In the genomic region with DNA sequence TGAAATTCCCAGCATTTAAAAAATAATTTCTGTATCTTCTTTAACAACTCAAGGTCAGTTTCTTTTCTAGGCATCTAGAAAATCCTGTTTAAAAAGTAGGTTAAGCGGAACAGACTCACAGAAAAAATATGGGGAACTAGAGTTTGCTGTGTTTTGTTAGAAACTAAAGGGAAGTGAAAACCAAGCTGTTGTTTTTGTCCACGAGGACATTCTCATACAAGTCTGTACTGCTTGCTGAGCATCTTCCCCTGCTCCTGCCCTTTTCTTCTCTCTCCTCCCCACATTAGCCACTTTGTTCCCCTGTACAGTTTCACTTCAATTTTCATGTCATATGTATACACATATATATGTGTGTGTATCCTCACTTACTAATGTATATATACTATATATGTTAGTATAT, we compare ENCODE assay signal across 23 mouse cellular contexts. TPM values are rescaled to one million over a fixed set of nuclear protein-coding genes. Genes with fewer than 3 reads are reported as not detected.
DNase-seq lines count a peak whose midpoint lies in the region; ATAC-seq and TF ChIP-seq lines count a peak whose summit lies in the region.
"Had no signal": no experiment of that assay in that cellular context is flagged by ENCODE, and none has a peak within 500 bp of the region (broad histone marks: within the 10 kb centered on the region; RNA-seq: fewer than 3 reads in every experiment).

No protein-coding gene starts in this region.

- no peak overlapping the region for H3K27ac ChIP-seq in liver, embryonic 16.5 days (ENCODE audit: low read length)
- H3K27ac ChIP-seq in liver, embryonic 11.5 days (ENCODE audit: low read depth, low read length): no peak overlapping the region
- no peak overlapping the region for H3K27ac ChIP-seq in MEL (ENCODE audit: control insufficient read depth, low read depth, low read length)
- H3K27ac ChIP-seq in macrophage: peak overlapping the region; percentile 99
- H3K27ac ChIP-seq in forebrain, embryonic 14.5 days (ENCODE audit: low read depth, low read length): no peak overlapping the region
- H3K27ac ChIP-seq: embryonic facial prominence, embryonic 15.5 days; forebrain, embryonic 10.5 days; heart, adult 2 months; limb, embryonic 15.5 days; lung, embryonic 15.5 days had no signal

- no peak overlapping the region for H3K4me3 ChIP-seq in liver, embryonic 16.5 days (ENCODE audit: low read depth, low read length)
- no peak overlapping the region for H3K4me3 ChIP-seq in liver, embryonic 11.5 days (ENCODE audit: low read depth, low read length)
- H3K4me3 ChIP-seq in MEL (ENCODE audit: control insufficient read depth in 1 of 2, insufficient read depth in 1 of 2, low read depth in 2 of 2, low read length in 2 of 2): no peak overlapping the region
- 0 out of 2 replicates have a peak overlapping the region, but pooled peaks have one; percentile 3 for H3K4me3 ChIP-seq in macrophage (ENCODE audit: inconsistent target)
- no peak overlapping the region for H3K4me3 ChIP-seq in forebrain, embryonic 14.5 days (ENCODE audit: low read depth, low read length)
- H3K4me3 ChIP-seq: embryonic facial prominence, embryonic 15.5 days; forebrain, embryonic 10.5 days; heart, adult 2 months; limb, embryonic 15.5 days; lung, embryonic 15.5 days had no signal

- no peak for TF ChIP-seq POLR2A in MEL (IDR thresholded peaks at IDR 0.05; ENCODE audit: control insufficient read depth in 1 of 2, insufficient read depth in 1 of 2, low read depth in 1 of 2, low read length in 2 of 2, poor library complexity in 1 of 2)

- TF ChIP-seq CTCF in MEL (IDR thresholded peaks at IDR 0.05 in 2 of 3, conservative IDR thresholded peaks at IDR 0.05 in 1 of 3; ENCODE audit: control insufficient read depth in 1 of 3, insufficient read depth in 1 of 3, low read depth in 2 of 3, low read length in 3 of 3, poor library complexity in 1 of 3, severe bottlenecking in 1 of 3): no peak

- 39% methylated on average over 2 of the region's 2 CpGs for WGBS in liver, embryonic 16.5 days (ENCODE audit: insufficient replicate concordance)
- 60% methylated on average over 2 of the region's 2 CpGs for WGBS in liver, embryonic 11.5 days
- WGBS in macrophage (ENCODE audit: missing documents): 0% methylated on average over 2 of the region's 2 CpGs
- 88% methylated on average over 2 of the region's 2 CpGs for WGBS in forebrain, embryonic 14.5 days

- no peak overlapping the region for H3K4me2 ChIP-seq in liver, embryonic 16.5 days (ENCODE audit: low read depth, low read length)
- no peak overlapping the region for H3K4me2 ChIP-seq in liver, embryonic 11.5 days
- H3K4me2 ChIP-seq in forebrain, embryonic 14.5 days (ENCODE audit: low read length): no peak overlapping the region
- H3K4me2 ChIP-seq: embryonic facial prominence, embryonic 15.5 days; limb, embryonic 15.5 days; lung, embryonic 15.5 days had no signal

- peak; percentile 39; the same call in 1 of the 2 replicates for ATAC-seq in liver, embryonic 16.5 days (ENCODE audit: low read depth)
- no peak for ATAC-seq in liver, embryonic 11.5 days (replicated peaks; ENCODE audit: low FRiP score)
- ATAC-seq in forebrain, embryonic 14.5 days: no peak
- ATAC-seq in CD4-positive, CD25-positive, alpha-beta regulatory T cell, adult 4 months: no peak

- no peaks in the 10 kb centered on the region for H3K4me1 ChIP-seq in liver, embryonic 16.5 days (ENCODE audit: control insufficient read depth, low read depth, low read length)
- no peaks in the 10 kb centered on the region for H3K4me1 ChIP-seq in liver, embryonic 11.5 days (replicated peaks; ENCODE audit: control insufficient read depth, insufficient read depth, low read length)
- H3K4me1 ChIP-seq in MEL (ENCODE audit: control insufficient read depth in 1 of 2, insufficient read depth in 2 of 2, low read length in 2 of 2): peaks cover 8 to 20% of the 10 kb centered on the region in 2 experiments
- H3K4me1 ChIP-seq in forebrain, embryonic 14.5 days (ENCODE audit: control insufficient read depth, insufficient read depth, low read length): no peaks in the 10 kb centered on the region
- H3K4me1 ChIP-seq: embryonic facial prominence, embryonic 15.5 days; forebrain, embryonic 10.5 days; limb, embryonic 15.5 days; lung, embryonic 15.5 days had no signal

- no peaks in the 10 kb centered on the region for H3K36me3 ChIP-seq in liver, embryonic 16.5 days (ENCODE audit: control insufficient read depth, insufficient read depth)
- H3K36me3 ChIP-seq in liver, embryonic 11.5 days (ENCODE audit: control insufficient read depth, insufficient read depth, low read length): no peaks in the 10 kb centered on the region
- H3K36me3 ChIP-seq in MEL (ENCODE audit: control insufficient read depth in 1 of 2, insufficient read depth in 2 of 2, low read length in 2 of 2) (peaks cover 0 to 8% of the 10 kb centered on the region in 2 experiments; a peak in 2 of 4 replicates), macrophage (ENCODE audit: inconsistent target) (no peaks in the 10 kb centered on the region)
- H3K36me3 ChIP-seq in forebrain, embryonic 14.5 days (ENCODE audit: control insufficient read depth, insufficient read depth, low read length): no peaks in the 10 kb centered on the region
- H3K36me3 ChIP-seq: embryonic facial prominence, embryonic 15.5 days; forebrain, embryonic 10.5 days; limb, embryonic 15.5 days; lung, embryonic 15.5 days had no signal

- H3K9me3 ChIP-seq in liver, embryonic 16.5 days (replicated peaks; ENCODE audit: control insufficient read depth, low read length): no peaks in the 10 kb centered on the region
- H3K9me3 ChIP-seq in liver, embryonic 11.5 days (ENCODE audit: control insufficient read depth, low read length): no peaks in the 10 kb centered on the region
- H3K9me3 ChIP-seq in MEL (replicated peaks; ENCODE audit: insufficient read depth, low read length): no peaks in the 10 kb centered on the region
- no peaks in the 10 kb centered on the region for H3K9me3 ChIP-seq in forebrain, embryonic 14.5 days (replicated peaks; ENCODE audit: control insufficient read depth, low read length)
- H3K9me3 ChIP-seq: embryonic facial prominence, embryonic 15.5 days; forebrain, embryonic 10.5 days; limb, embryonic 15.5 days; lung, embryonic 15.5 days had no signal

- DNase-seq in liver, embryonic 11.5 days (ENCODE audit: low spot score): no peak
- peak; percentile 41 to 56 for DNase-seq in B cell, adult 2 months
- peak; percentile 28 for DNase-seq in MEL (ENCODE audit: low read depth, low spot score)
- no peak for DNase-seq in forebrain, embryonic 14.5 days (ENCODE audit: low spot score)
- DNase-seq in cerebellum, postnatal 10 days: no peak
- DNase-seq: adrenal gland, adult 2 months; cerebellum, adult 11-12 months; cerebellum, postnatal 25 days; gastrocnemius, postnatal 10 days; heart, adult 2 months; kidney, adult 11 months; kidney, postnatal 10 days; right cerebral cortex, postnatal 4 days; thymus, adult 18-20 months had no signal

- TF ChIP-seq RAD21 in MEL (IDR thresholded peaks at IDR 0.05; ENCODE audit: low read depth, low read length): no peak

- no peak overlapping the region for H3K9ac ChIP-seq in liver, embryonic 16.5 days (ENCODE audit: low read depth, low read length)
- H3K9ac ChIP-seq in liver, embryonic 11.5 days (ENCODE audit: low read depth, low read length): no peak overlapping the region
- H3K9ac ChIP-seq in MEL (ENCODE audit: control insufficient read depth, low read depth, low read length, poor library complexity, severe bottlenecking): no peak overlapping the region
- H3K9ac ChIP-seq in forebrain, embryonic 14.5 days (ENCODE audit: low read length): no peak overlapping the region
- H3K9ac ChIP-seq: embryonic facial prominence, embryonic 15.5 days; limb, embryonic 15.5 days; lung, embryonic 15.5 days had no signal

- no peak for TF ChIP-seq EP300 in MEL (IDR thresholded peaks at IDR 0.05; ENCODE audit: low read depth in 1 of 2, low read length in 2 of 2)

- H3K79me2 ChIP-seq in MEL (ENCODE audit: control insufficient read depth, insufficient read depth, low read length, poor library complexity) (no peaks in the 10 kb centered on the region), macrophage (ENCODE audit: inconsistent target) (no peaks in the 10 kb centered on the region)

- no peaks in the 10 kb centered on the region for H3K27me3 ChIP-seq in liver, embryonic 16.5 days (ENCODE audit: control insufficient read depth, insufficient read depth, low read depth, low read length)
- no peaks in the 10 kb centered on the region for H3K27me3 ChIP-seq in liver, embryonic 11.5 days (replicated peaks; ENCODE audit: control insufficient read depth, insufficient read depth, low read length)
- H3K27me3 ChIP-seq in MEL (ENCODE audit: control insufficient read depth in 1 of 2, insufficient read depth in 2 of 2, low read length in 2 of 2): no peaks in the 10 kb centered on the region
- no peaks in the 10 kb centered on the region for H3K27me3 ChIP-seq in forebrain, embryonic 14.5 days (replicated peaks; ENCODE audit: control insufficient read depth, insufficient read depth, low read length)
- H3K27me3 ChIP-seq: embryonic facial prominence, embryonic 15.5 days; limb, embryonic 15.5 days; lung, embryonic 15.5 days had no signal

TF ChIP-seq in MEL, 35 proteins besides CTCF, POLR2A, EP300 and RAD21:
- TF ChIP-seq NELFE (IDR thresholded peaks at IDR 0.05; ENCODE audit: low read depth, low read length): no peak
TF ChIP-seq in MEL: peak in this region for 0.

RNA-seq across cellular contexts. Expression of a gene that starts 35.2 kb away (rescaled TPM):
- polyA plus RNA-seq in liver, embryonic 16.5 days (2015; fragmentation: Nextera tagmentation; extraction: Ambion mirVana): 0.15 and 0.22 TPM in 2 replicates
- 0.34 and 0.38 TPM in 2 replicates for polyA plus RNA-seq in liver, embryonic 11.5 days (2014; fragmentation: Nextera tagmentation; extraction: Ambion mirVana)
- total RNA-seq in MEL (2012; rRNA removed): not detected in 2 replicates
- polyA plus RNA-seq in MEL (2012; ENCODE audit: insufficient read depth in 1 of 2, insufficient read length in 2 of 2, low read depth in 1 of 2, low replicate concordance in 2 of 2, missing spikeins in 1 of 2) (not detected), macrophage (2018) (0.20 to 0.27 TPM (median 0.22 TPM) in 3 replicates)
- total RNA-seq in macrophage (2018; cell fraction: chromatin; rRNA removed): under 1 TPM in 10 of 26 experiments, not detected in 16; 0.16 to 0.73 (median 0.35) TPM
- total RNA-seq in macrophage (2018; cell fraction: cytosol; rRNA removed): under 1 TPM in 18 of 26 experiments, not detected in 8; 0.04 to 0.27 (median 0.14) TPM
- total RNA-seq in macrophage (2018; cell fraction: nucleus; rRNA removed): under 1 TPM in 4 of 26 experiments, not detected in 22; 0.24 to 0.37 (median 0.32) TPM
- polyA plus RNA-seq in forebrain, embryonic 14.5 days (2014; fragmentation: Nextera tagmentation; extraction: Ambion mirVana): 0.18 and 0.23 TPM in 2 replicates
- under 1 TPM in 1 of 2 experiments, not detected in 1; 0.31 TPM for polyA plus RNA-seq in CD4-positive, CD25-positive, alpha-beta regulatory T cell, adult 4 months (2017; shearing (Covaris generic))
- total RNA-seq: megakaryocyte-erythroid progenitor cell, adult 5-6 weeks; midbrain, postnatal 0 days had no signal

Comparison
In these comparisons a context has a peak if more than half of its experiments do, and no peak if none do; other contexts are left out.
1. DNase-seq: peak in B cell, adult 2 months (2 of 2) and MEL (single experiment); none in liver, embryonic 11.5 days (single experiment), forebrain, embryonic 14.5 days (single experiment) and cerebellum, postnatal 10 days (0 of 2).